Comparison of ENCODE assay signal across 8 mouse cellular contexts in the genomic region with DNA sequence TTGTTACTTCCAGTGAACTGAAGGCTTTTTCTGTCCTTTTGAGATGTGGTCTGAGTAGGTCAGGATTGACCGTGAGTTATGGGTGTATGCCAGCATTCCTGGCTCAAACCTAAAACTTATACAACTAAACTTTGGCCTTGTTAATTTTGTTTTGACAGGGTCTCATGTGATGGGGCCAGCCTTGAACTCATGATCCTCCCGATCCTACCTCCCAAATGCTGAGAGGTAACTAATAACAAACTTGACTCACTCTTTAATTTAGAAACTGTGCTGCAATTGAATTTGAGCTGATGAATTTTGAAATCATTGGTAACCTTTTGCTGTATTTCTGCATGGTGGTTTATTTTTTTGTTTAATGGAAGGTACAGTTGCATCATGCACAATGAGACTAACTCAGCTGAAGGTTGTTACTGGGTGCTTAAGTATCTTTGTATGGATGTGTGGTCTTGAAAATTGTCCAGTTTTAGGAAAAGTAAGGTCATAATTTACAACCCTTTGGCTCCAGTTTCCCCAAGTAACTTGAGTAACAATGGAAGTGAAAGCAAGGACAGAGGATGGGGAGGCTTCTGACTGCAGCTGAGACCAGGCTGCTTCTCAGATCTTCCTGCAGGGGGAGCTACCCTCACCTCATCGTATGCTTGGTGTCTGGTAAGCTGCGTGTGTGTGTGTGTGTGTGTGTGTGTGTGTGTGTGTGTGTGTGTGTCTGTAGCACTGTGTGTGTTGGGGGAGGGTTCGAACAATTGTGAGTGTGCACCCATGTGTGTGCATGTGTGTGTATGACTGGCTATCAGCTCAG.
DNase-seq lines count a peak whose midpoint lies in the region; ATAC-seq and TF ChIP-seq lines count a peak whose summit lies in the region.

No protein-coding gene starts in this region.

- DNase-seq in kidney, adult 9 months, result peak; percentile 35
- DNase-seq in kidney, adult 18-20 months, result no peak
- DNase-seq in Patski (ENCODE audit: low read depth, low spot score), result no peak
- peak; percentile 73 for DNase-seq in induced T-regulatory cell, adult 2 months (ENCODE audit: low read depth)
- no peak for DNase-seq in ovary, adult 18-20 months (ENCODE audit: low spot score)

- H3K4me3 ChIP-seq in hindbrain, embryonic 16.5 days (ENCODE audit: low read length), result no peak overlapping the region
- H3K4me3 ChIP-seq in heart, embryonic 11.5 days (ENCODE audit: low read depth, low read length), result no peak overlapping the region

- no peaks in the 10 kb centered on the region for H3K36me3 ChIP-seq in hindbrain, embryonic 16.5 days (ENCODE audit: control insufficient read depth, insufficient read depth, low read length)
- H3K36me3 ChIP-seq in heart, embryonic 11.5 days (ENCODE audit: control insufficient read depth, insufficient read depth, low read length), result no peaks in the 10 kb centered on the region

- H3K9me3 ChIP-seq in hindbrain, embryonic 16.5 days (ENCODE audit: control insufficient read depth, low read length), result no peaks in the 10 kb centered on the region
- H3K9me3 ChIP-seq in heart, embryonic 11.5 days (replicated peaks; ENCODE audit: control insufficient read depth, low read length), result no peaks in the 10 kb centered on the region

- CTCF ChIA-PET in Patski (lab: Charles Lee), result interaction anchor here (0.8 to 4.6 kb wide), 26 partner anchors 11 to 1489 kb away, joined by 3 to 24 read pairs (median 4); no protein-coding TSS in a partner anchor

- no peak overlapping the region for H3K4me2 ChIP-seq in hindbrain, embryonic 16.5 days (ENCODE audit: low read length)
- H3K4me2 ChIP-seq in heart, embryonic 11.5 days, result no peak overlapping the region

- no peaks in the 10 kb centered on the region for H3K27me3 ChIP-seq in Patski
- H3K27me3 ChIP-seq in hindbrain, embryonic 16.5 days (replicated peaks; ENCODE audit: control insufficient read depth, insufficient read depth, low read length), result no peaks in the 10 kb centered on the region
- H3K27me3 ChIP-seq in heart, embryonic 11.5 days (ENCODE audit: control insufficient read depth, insufficient read depth, low read length), result no peaks in the 10 kb centered on the region

- no peak for ATAC-seq in Patski
- ATAC-seq in megakaryocyte progenitor cell, adult 5-6 weeks (replicated peaks; ENCODE audit: poor library complexity), result peak; percentile 73
- ATAC-seq in hindbrain, embryonic 16.5 days, result no peak
- ATAC-seq in heart, embryonic 11.5 days (replicated peaks; ENCODE audit: insufficient number of reproducible peaks, low FRiP score, low TSS enrichment), result no peak

- no peaks in the 10 kb centered on the region; the same call in none of the 2 replicates for H3K4me1 ChIP-seq in hindbrain, embryonic 16.5 days (ENCODE audit: control insufficient read depth, insufficient read depth, low read depth, low read length)
- 0 out of 2 replicates have a peak, but pooled peaks cover 3% of the 10 kb centered on the region for H3K4me1 ChIP-seq in heart, embryonic 11.5 days (ENCODE audit: control insufficient read depth, insufficient read depth, low read length)

- no peak overlapping the region for H3K9ac ChIP-seq in hindbrain, embryonic 16.5 days (ENCODE audit: low read depth, low read length)
- H3K9ac ChIP-seq in heart, embryonic 11.5 days (ENCODE audit: low read depth, low read length), result no peak overlapping the region

- H3K27ac ChIP-seq in hindbrain, embryonic 16.5 days (ENCODE audit: low read depth, low read length), result no peak overlapping the region
- no peak overlapping the region for H3K27ac ChIP-seq in heart, embryonic 11.5 days (ENCODE audit: low read depth, low read length)

- POLR2A ChIA-PET in Patski (lab: Charles Lee), result interaction anchor here (0.6 to 1.1 kb wide), 3 partner anchors 65 to 353 kb away, joined by 3 to 4 read pairs (median 3); no protein-coding TSS in a partner anchor

- in situ Hi-C loops in Patski (cut with MboI; ENCODE audit: low pct_unique_long_range_greater_than_20kb), result loop anchor here (10.0 kb wide), 1 partner anchor 1488 kb away; no protein-coding TSS in a partner anchor

- TF ChIP-seq CTCF in Patski (IDR thresholded peaks at IDR 0.05), result peak; percentile 60

- WGBS in hindbrain, embryonic 16.5 days, result 75% methylated on average over 5 of the region's 5 CpGs
- WGBS in heart, embryonic 11.5 days (ENCODE audit: insufficient replicate concordance), result 77% methylated on average over 5 of the region's 5 CpGs

Comparison
In these comparisons a context has a peak if more than half of its experiments do, and no peak if none do; other contexts are left out.
1. DNase-seq: peak in kidney, adult 9 months (single experiment) and induced T-regulatory cell, adult 2 months (single experiment); none in kidney, adult 18-20 months (single experiment), Patski (single experiment) and ovary, adult 18-20 months (single experiment).